Mouse (Mus musculus) embryonic fibroblast, embryonic 13.5 days (primary cell): Measurements from ENCODE around the gene Itga5. TPM values are rescaled to one million over a fixed set of nuclear protein-coding genes. Genes with fewer than 3 reads are reported as not detected.

Experiments used
- H3K27ac ChIP-seq: 2 replicates; pipeline ENCODE4 v1.5.1; 2012; ENCODE audit warnings: low read length, control low read depth, inconsistent platforms; ENCODE audit not compliant: insufficient read depth
- H3K4me1 ChIP-seq: 2 replicates; pipeline ENCODE4 v1.6.1; 2011; ENCODE audit warnings: low read length; ENCODE audit not compliant: control insufficient read depth, insufficient read depth
- H3K4me3 ChIP-seq: 2 replicates; pipeline ENCODE4 v1.5.1; 2011; ENCODE audit warnings: mild to moderate bottlenecking, control low read depth, low read length; ENCODE audit not compliant: insufficient read depth
- CTCF ChIP-seq: IDR thresholded peaks from 2 replicates; pipeline ENCODE4 v1.5.1; 2011; ENCODE audit warnings: mild to moderate bottlenecking, control low read depth, low read length, moderate library complexity, borderline replicate concordance; ENCODE audit not compliant: insufficient read depth
- POLR2A ChIP-seq: IDR thresholded peaks from 2 replicates; pipeline ENCODE4 v1.6.1; 2011; ENCODE audit warnings: low read depth, mild to moderate bottlenecking, control low read depth, low read length, moderate library complexity
- polyA plus RNA-seq: library from polyadenylated mRNA; stranded (reverse); fragments of >200 nt; gene quantifications from 2 replicates; pipeline ENCODE4 v1.2.4, GENCODE M21; 2011; ENCODE audit warnings: low read depth; ENCODE audit not compliant: missing spikeins, insufficient read length

The Itga5 gene
- polyA plus RNA-seq, 1 experiment = 161 TPM

- Histone ChIP-seq H3K27ac (peak overlapping the region; percentile 97), H3K4me3 (peak overlapping the region; percentile 36), H3K4me1 (peaks cover 36% of the 10 kb centered on the region)
- no peak for TF ChIP-seq CTCF
- TF ChIP-seq POLR2A = peak; percentile 58
Observed at GRCm38 (mm10) chr15:103305070-103305678, 61.4 kb downstream of the Itga5 start.

DNA sequence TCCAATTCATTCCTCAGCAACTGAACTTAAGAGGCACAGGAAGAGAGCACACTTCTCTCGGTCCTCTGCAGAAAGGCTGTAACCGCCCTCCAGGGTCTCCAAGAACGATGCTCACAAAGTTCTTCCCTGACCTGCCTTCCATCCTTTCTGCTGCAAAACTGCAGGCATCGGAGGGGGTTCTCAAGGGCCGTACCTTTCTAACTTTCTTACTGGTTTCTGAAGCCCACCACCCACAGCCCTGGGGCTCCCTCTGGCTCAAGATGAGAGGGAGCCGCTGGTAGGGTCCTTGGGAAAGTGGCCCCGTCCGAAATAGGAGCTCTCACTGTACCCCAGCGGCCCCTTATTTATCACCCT, 62.0 kb downstream of the Itga5 start:
- Histone ChIP-seq H3K27ac (peak overlapping the region; percentile 74), H3K4me3 (peak overlapping the region; percentile 34), H3K4me1 (peaks cover 37% of the 10 kb centered on the region)
- no peak for TF ChIP-seq POLR2A
- no peak for TF ChIP-seq CTCF

GRCm38 (mm10) chr15:103303916-103304615, 62.5 kb downstream of the Itga5 start:
- peak overlapping the region; percentile 34; the same call in 1 of the 2 replicates for H3K4me3 ChIP-seq
- H3K27ac ChIP-seq = peak overlapping the region; percentile 74
- peaks cover 42% of the 10 kb centered on the region for H3K4me1 ChIP-seq
- TF ChIP-seq CTCF (no peak), POLR2A (peak; percentile 32; the same call in 1 of the 2 replicates)

- Histone ChIP-seq H3K27ac (peak overlapping the region; percentile 62), H3K4me3 (no peak overlapping the region), H3K4me1 (peaks cover 48% of the 10 kb centered on the region)
- TF ChIP-seq CTCF = no peak
- TF ChIP-seq POLR2A = no peak
Observed at GRCm38 (mm10) chr15:103302341-103303021, 64.1 kb downstream of the Itga5 start.

DNA sequence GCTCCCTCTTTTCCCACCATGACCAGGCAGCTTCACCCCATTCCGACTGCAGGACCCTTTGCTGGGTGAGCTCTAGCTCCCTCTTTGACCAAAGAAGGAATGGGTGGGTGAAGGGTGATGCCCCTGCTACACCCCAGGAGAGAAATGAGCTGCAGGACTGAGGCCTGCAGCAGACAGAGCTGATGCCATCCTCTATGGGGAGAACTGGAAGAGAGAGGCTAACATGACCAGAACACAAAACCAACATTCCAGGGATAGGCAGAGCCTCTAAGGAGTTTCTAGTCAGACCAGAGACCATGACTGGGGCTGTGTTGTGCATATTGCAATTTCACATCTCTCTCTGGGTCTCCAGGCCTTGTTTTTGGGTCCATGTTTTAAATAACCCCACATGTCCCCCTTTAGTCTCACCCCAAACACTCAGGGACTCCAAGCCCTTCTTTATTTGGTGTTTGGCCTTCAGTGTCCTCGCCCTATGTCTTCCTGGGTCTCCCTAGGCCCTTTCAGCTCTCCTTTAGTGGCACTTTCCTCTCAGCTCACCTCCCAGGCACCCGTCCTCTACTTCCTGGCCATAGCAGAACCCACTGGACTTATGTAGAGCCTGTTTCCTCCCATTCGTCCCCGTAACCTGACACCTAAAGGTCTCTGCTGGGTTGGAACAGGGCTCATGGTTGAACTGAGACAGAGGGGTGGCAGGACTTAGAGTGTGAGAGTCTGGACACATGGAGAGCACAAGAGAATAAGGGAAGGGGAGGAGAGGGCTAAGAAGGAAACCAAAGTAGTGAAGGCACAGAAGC, 64.8 kb downstream of the Itga5 start:
- Histone ChIP-seq H3K4me3 (no peak overlapping the region), H3K4me1 (peaks cover 48% of the 10 kb centered on the region), H3K27ac (peak overlapping the region; percentile 62)
- no peak for TF ChIP-seq CTCF
- no peak for TF ChIP-seq POLR2A

DNA sequence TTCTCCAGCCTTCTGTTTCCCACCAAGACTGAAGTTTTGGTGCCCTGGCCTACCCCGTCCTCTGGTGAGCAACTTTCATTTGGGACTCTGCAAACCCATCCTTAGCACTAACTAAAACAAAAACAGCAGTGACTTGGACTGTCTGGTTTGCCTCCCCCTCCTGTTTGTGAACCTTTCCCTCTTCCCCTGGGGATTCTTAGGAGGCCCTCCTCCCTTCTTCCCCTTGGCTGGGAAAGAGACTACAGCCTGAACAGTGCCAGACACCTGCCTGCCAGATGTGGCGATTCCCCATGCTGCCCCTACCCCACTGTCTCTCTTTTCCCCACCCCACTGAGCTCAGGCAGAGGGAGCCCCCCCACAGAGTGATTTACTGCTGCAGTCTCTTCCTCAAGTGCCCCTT, 65.5 kb downstream of the Itga5 start:
- peaks cover 48% of the 10 kb centered on the region for H3K4me1 ChIP-seq
- H3K4me3 ChIP-seq = no peak overlapping the region
- H3K27ac ChIP-seq = peak overlapping the region; percentile 51
- TF ChIP-seq CTCF = no peak
- no peak for TF ChIP-seq POLR2A

- H3K4me1 ChIP-seq = peaks cover 48% of the 10 kb centered on the region
Observed at GRCm38 (mm10) chr15:103300560-103300959, 66.0 kb downstream of the Itga5 start.

DNA sequence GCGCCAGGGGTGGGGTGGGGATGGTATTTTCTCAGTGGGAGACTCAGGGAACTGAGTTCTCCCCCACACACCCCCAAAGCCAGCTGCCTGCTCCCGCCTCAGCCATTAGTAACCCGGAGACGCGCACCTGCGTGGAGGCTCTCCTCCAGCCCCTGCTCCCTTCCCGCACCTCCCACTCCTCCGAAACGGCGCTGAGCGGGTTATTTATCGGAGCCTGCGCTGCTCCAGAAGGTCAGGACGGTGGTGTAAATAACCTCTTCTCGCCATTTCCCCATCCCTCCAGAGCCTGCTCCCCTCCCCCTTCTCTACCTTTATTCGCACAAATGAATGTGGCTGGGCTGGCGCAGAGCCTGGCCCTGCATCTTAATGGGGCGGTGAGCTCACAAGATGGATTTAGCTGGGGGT, 66.5 kb downstream of the Itga5 start:
- TF ChIP-seq POLR2A = no peak
- no peak for TF ChIP-seq CTCF
- peak overlapping the region; percentile 51; the same call in 1 of the 2 replicates for H3K27ac ChIP-seq
- no peak overlapping the region for H3K4me3 ChIP-seq
- peaks cover 48% of the 10 kb centered on the region for H3K4me1 ChIP-seq

More at GRCm38 (mm10) chr15:103300560-103300959, 66.0 kb downstream of the Itga5 start:
- Histone ChIP-seq H3K27ac (peak overlapping the region; percentile 51), H3K4me3 (no peak overlapping the region)
- no peak for TF ChIP-seq POLR2A
- TF ChIP-seq CTCF = no peak

- Histone ChIP-seq H3K4me1 (peaks cover 48% of the 10 kb centered on the region), H3K4me3 (no peak overlapping the region), H3K27ac (no peak overlapping the region)
- no peak for TF ChIP-seq POLR2A
- TF ChIP-seq CTCF = no peak
Observed at GRCm38 (mm10) chr15:103299644-103300043, 66.9 kb downstream of the Itga5 start.
